Mouse (Mus musculus) spleen, postnatal 14 days (tissue): Measurements from ENCODE around the gene Myo3b.

Source experiments
- DNase-seq, 2 experiments: peaks; one replicate each; pipeline ENCODE4 v3.0.0; 2021 to 2022; ENCODE audit warnings: low spot score in 2 of 2

Gene Myo3b

GRCm38 (mm10) chr2:70278425-70279277 lies 239.7 kb downstream of the Myo3b start:
- DNase-seq: no peak

DNA sequence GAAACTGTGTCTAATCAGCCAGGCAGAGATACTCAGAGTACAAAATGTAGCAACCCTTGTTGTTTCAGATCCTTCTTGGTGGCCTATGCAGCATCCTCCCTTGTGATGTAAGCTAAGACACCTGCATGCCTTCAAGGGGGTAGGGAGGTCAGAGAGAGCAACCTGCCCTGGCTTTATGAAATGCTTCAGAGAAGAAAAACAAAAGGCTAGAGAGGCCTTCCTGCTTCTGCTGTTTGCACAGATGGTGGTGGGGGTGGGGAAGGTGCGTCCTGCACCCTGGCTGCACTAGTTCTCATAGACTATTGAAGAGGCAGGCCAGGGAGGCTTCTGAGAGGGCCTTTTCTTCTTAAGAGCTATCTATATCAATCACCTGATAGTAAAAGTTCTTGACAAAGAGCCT lies 245.2 kb downstream of the Myo3b start:
- DNase-seq: no peak

DNA sequence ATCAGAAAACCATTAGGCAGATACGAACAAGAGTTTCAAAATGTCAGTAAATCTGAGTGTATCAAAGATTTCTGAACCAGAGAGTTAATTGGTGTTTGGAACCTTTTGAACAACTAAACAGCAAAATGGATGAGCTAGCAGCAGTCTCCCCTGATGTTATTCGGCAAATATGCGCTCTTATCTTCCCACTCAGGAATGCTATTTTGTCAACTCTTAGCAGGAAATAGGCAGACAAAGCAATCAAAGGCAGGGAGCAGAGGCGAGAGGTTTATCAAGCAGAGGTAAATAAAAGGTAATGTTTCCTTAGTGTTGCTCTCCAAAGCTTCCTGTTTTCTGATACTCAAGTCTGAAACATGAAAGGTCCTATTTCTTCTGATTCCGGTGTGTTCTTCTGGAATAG lies 252.1 kb downstream of the Myo3b start:
- no peak for DNase-seq

GRCm38 (mm10) chr2:70292776-70293175 lies 253.8 kb downstream of the Myo3b start:
- no peak for DNase-seq

GRCm38 (mm10) chr2:70302905-70303304 lies 264.0 kb downstream of the Myo3b start:
- no peak for DNase-seq

DNA sequence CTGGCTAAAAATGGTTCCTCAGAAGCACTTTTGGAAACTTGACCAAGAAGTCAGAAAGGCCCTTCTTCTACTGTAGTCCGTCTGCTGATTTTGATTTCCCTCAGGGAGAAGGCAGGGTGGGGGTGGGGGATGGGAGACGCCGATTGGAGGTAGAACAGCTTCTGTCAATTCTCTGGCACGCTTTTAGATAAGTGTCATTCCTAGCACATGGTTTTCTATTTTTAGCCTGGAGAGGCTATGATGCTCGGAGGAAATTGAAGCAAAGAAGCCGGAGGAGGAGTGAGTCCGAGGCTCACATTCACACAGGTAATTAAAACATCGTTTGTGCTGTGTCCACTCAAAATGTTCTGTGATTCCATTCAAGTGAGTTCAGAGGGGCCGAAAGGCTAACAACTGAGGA lies 276.2 kb downstream of the Myo3b start:
- DNase-seq: no peak

GRCm38 (mm10) chr2:70315734-70316133 lies 276.8 kb downstream of the Myo3b start:
- DNase-seq: no peak

GRCm38 (mm10) chr2:70317850-70318249 lies 278.9 kb downstream of the Myo3b start:
- DNase-seq: no peak

DNA sequence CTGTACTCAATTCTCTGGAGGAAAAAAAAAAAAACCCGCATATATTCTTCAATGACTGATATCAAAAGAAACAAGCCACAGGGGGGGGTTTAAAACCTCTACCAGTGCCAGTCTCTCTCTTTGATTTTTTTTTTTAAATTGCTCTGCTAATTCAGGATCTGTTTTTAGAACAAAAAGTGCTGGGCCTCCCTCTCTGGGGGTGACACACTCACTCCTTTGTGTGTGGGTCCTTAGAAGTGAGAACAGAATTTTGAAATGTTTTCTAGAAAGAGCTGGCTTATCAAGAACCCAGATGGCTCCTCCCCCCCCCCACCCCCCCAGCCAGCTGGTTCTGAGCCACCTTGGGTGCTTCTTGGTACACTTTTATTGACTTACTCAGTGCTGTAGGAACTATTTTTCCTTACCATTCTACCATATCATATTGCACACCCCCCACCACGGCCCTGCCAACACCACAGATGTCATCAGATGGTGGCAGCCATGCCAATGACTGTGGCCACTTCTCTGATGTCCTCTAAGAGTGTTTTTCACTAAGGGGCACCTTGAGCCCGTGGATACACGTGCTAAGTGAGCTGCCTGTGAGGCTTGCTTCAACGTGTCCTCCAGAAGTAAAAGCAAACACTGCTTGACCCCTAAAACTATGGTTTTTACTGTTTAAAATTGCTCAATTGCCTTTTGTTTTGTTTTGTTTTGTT lies 280.1 kb downstream of the Myo3b start:
- DNase-seq: no peak

DNA sequence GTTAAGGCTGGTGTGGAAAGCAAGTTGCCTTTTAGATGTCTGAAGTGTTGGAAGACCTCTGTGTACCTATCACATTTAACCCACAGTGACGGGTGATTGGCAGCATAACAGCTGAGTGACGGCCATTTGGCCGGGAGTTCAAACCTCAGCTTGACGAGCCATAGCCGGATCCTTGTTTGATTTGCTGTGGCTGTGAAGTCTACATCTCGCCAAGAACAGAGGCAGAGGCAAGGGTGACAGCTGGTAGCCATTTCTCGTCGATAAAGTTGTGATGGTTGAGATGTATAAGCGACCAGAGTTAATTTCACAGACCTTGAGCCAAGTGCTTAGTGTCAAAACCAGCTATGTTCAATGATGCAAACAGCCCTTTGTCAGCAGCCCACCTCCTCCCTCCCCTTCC lies 283.8 kb downstream of the Myo3b start:
- DNase-seq: no peak

DNA sequence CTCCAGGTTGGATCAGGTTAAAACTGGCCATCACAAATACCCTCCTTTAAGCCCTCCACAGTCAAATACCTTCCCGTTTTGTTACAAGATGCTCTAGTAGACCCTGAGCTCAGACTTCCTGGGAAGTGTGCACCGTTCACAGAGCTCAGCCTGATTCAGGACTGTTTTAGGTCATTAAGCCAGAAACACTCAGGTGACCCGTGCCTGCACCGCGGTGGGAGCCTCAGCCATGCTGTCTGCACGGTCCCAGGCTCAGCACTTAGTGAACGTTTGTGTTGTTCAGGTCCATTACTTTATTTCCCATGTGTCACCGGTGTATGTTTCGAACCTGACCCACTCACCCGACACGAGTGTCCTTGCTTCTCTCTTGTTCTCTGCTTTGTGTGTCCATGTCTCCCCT lies 288.7 kb downstream of the Myo3b start:
- no peak for DNase-seq

- DNase-seq: no peak
These were observed 294.0 kb downstream of the Myo3b start for GRCm38 (mm10) chr2:70332905-70333304.

GRCm38 (mm10) chr2:70333553-70333952 lies 294.6 kb downstream of the Myo3b start:
- no peak for DNase-seq

DNA sequence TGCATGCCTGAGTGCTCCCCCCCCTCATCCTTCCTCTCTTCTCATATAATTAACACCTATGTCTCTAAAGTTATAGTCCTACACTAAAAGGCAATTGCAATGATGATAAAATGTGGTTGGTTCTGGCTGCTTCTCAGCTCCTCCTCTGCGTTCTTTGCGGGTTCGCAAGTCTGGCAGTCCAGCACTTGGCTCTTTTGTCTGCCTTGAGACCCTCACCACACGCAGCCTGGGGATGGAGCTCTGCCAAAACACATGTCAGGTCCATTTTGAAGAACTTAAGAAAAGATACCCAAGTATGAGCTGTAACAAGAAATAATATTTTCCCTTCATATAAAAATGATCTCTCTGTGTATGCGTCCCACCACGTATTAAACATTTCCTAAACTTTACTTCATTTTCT lies 297.6 kb downstream of the Myo3b start:
- DNase-seq: no peak

GRCm38 (mm10) chr2:70337208-70337611 lies 298.3 kb downstream of the Myo3b start:
- DNase-seq: no peak

- no peak for DNase-seq
These were observed 298.9 kb downstream of the Myo3b start for GRCm38 (mm10) chr2:70337869-70338268.

DNA sequence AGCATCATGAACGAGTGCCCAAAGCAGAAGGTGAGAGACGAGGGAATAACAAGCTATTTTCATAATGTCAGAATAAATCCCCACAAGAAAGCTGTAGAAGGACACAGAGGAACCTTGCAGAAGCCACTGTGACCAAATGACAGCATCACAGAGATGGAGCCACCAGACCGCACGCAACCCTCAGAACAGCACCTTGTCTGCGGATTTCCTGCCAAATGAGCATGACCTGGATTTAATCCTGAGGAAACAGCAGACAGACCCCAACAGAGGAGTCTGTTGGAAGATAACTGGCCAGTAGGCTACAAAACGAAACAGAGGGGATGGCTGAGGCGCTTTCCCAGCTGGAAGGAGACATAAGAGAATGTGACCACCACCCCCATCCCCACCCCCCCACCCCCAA lies 300.1 kb downstream of the Myo3b start:
- no peak for DNase-seq

DNA sequence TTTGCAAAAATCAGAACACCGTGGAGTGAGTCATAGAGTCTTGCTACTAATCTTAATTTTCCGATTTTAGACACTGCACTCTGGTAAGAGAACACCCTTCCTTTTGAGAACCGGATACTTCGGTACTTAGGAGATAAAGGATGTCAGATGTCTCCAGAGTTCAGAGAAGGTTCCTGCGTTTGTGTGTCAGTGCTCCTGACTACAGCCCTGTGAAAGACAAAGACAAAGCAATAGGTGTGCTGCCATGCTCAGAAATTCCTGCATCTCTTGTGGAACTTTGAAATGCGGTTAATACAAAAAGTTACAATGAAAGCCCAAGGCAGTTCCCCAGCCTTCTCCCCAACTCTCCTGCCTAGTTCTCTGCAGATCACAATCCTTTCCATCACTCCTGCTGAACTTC lies 300.6 kb downstream of the Myo3b start:
- no peak for DNase-seq

DNA sequence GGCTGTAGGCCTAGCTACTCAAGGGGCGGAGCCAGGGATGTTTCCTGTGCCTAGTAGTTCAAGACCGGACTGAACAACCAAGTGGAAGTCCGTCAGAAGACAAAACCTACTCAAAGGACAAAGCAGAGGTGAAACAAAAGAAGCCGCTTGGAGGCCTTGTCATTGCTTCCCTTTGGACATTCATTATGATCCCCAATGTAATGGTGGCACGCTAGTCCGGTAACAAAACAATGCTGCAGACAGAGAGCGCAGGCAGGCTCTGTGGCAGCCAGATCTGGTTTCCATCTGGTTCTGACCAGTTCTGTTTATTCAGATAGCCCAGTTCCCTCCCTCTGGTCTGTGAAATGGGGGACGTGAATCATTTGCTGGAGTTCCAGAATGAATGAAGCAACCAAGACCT lies 301.3 kb downstream of the Myo3b start:
- DNase-seq: no peak

GRCm38 (mm10) chr2:70345126-70345525 lies 306.2 kb downstream of the Myo3b start:
- DNase-seq: no peak

DNA sequence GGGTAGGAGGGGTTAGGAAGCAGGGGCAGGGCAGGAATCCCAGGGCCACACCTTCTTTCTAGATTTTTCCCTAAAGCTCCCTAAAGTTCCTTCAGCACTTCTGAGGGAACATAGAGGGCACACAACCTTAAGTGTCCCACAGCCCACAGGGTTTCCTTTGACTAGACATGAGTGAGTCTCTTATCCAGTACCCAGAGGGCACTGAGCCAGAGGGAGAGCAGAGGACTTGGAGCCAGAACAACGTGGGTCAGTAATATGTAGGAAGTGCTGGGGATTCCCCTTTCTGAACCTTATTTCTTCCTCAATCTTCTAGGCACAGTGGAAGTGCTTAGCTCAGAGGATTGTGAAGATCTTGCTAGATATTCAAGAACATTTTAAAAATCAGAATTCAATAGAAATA lies 308.6 kb downstream of the Myo3b start:
- DNase-seq: no peak

GRCm38 (mm10) chr2:70348793-70349553 lies 310.0 kb downstream of the Myo3b start:
- DNase-seq: no peak
